Mouse (Mus musculus) left cerebral cortex, adult 11 months (tissue): Measurements from ENCODE around the gene Rbp7.

Source experiments
- DNase-seq: peaks from one replicate; pipeline ENCODE4 v3.0.0; 2022; ENCODE audit warnings: low spot score

The Rbp7 gene

GRCm38 (mm10) chr4:149407461-149407860 is 47.3 kb downstream of the Rbp7 start:
- DNase-seq, result no peak

GRCm38 (mm10) chr4:149405713-149406443 is 48.9 kb downstream of the Rbp7 start:
- no peak for DNase-seq

GRCm38 (mm10) chr4:149404640-149405465 is 49.9 kb downstream of the Rbp7 start:
- DNase-seq, result no peak

- DNase-seq, result no peak
Observed at GRCm38 (mm10) chr4:149403037-149403436, 51.7 kb downstream of the Rbp7 start.

- DNase-seq, result no peak
Observed at GRCm38 (mm10) chr4:149401591-149401982, 53.2 kb downstream of the Rbp7 start.

GRCm38 (mm10) chr4:149400878-149401590 is 53.7 kb downstream of the Rbp7 start:
- DNase-seq, result no peak
